Mouse (Mus musculus) hindbrain, postnatal 0 days (tissue): ENCODE data around the gene Ttc7. TPM values are rescaled to one million over a fixed set of nuclear protein-coding genes. Genes with fewer than 3 reads are reported as not detected.

Experiments used
- ATAC-seq: fragments of 200-750 bp; cut with Nextera tagmentation; 2 replicates; pipeline ENCODE4 v1.8.0; 2017; ENCODE audit warnings: mild to moderate bottlenecking, moderate TSS enrichment, moderate library complexity
- DNase-seq: peaks from one replicate; pipeline ENCODE4 v3.0.0-alpha.2; 2015; ENCODE audit warnings: low spot score
- H3K27ac ChIP-seq: fragments of 300-500 bp; sonication (generic); 2 replicates; pipeline ENCODE4 v1.5.1; 2014; ENCODE audit warnings: mild to moderate bottlenecking
- H3K27me3 ChIP-seq: fragments of 300-500 bp; sonication (generic); 2 replicates; pipeline ENCODE4 v1.6.1; 2014; ENCODE audit warnings: low read length, mixed read lengths; ENCODE audit not compliant: insufficient read depth
- H3K36me3 ChIP-seq: fragments of 300-500 bp; sonication (generic); 2 replicates; pipeline ENCODE4 v1.6.1; 2014; ENCODE audit warnings: low read length, mixed read lengths; ENCODE audit not compliant: insufficient read depth
- H3K4me1 ChIP-seq: fragments of 300-500 bp; sonication (generic); 2 replicates; pipeline ENCODE4 v1.6.1; 2014; ENCODE audit warnings: antibody characterized with exemption, low read length, mixed read lengths; ENCODE audit not compliant: insufficient read depth
- H3K4me2 ChIP-seq: fragments of 300-500 bp; sonication (generic); 2 replicates; pipeline ENCODE4 v1.6.1; 2014; ENCODE audit warnings: low read depth, mild to moderate bottlenecking, low read length, moderate library complexity, mixed read lengths
- H3K4me3 ChIP-seq: fragments of 300-500 bp; sonication (generic); 2 replicates; pipeline ENCODE4 v1.5.1; 2014; ENCODE audit warnings: low read length
- H3K9ac ChIP-seq: fragments of 300-500 bp; sonication (generic); replicated peaks from 2 replicates; pipeline ENCODE4 v1.6.1; 2014; ENCODE audit warnings: mild to moderate bottlenecking, low read length, moderate library complexity, mixed read lengths
- H3K9me3 ChIP-seq: fragments of 300-500 bp; sonication (generic); 2 replicates; pipeline ENCODE4 v1.6.1; 2016; ENCODE audit warnings: low read length, mixed read lengths
- CTCF ChIP-seq: IDR thresholded peaks from 2 replicates; pipeline ENCODE4 v1.5.1; 2016; ENCODE audit warnings: antibody characterized with exemption, control low read depth, low read depth
- WGBS: fragments of 180-500 bp; shearing (Covaris S2); extraction: QIAGEN DNeasy Blood & Tissue Kit; methylation state at CpG from one replicate; pipeline ENCODE4 v1.1.7; 2014; 5-methylcytosine and 5-hydroxymethylcytosine counted together
- polyA plus RNA-seq: library from polyadenylated mRNA; unstranded; fragments of >200 nt; fragmentation: Nextera tagmentation; extraction: Ambion mirVana; gene quantifications from 2 replicates; pipeline ENCODE4 v1.2.1, GENCODE M21; 2015
- total RNA-seq: library from RNA; depleted of rRNA; stranded (reverse); fragments of >200 nt; gene quantifications from 2 replicates; pipeline ENCODE4 v1.2.3, GENCODE M21; 2014

Gene Ttc7
- total and polyA plus RNA-seq, 2 experiments from 2014 or later: 10.9 to 13.3 TPM

- Histone ChIP-seq H3K4me2 (no peak overlapping the region), H3K9ac (no peak overlapping the region), H3K4me1 (peaks cover 12% of the 10 kb centered on the region), H3K9me3 (no peaks in the 10 kb centered on the region), H3K27me3 (no peaks in the 10 kb centered on the region), H3K4me3 (no peak overlapping the region), H3K27ac (no peak overlapping the region), H3K36me3 (no peaks in the 10 kb centered on the region)
- no peak for ATAC-seq
- DNase-seq: no peak
- WGBS: 91% methylated on average over 5 of the region's 5 CpGs
- TF ChIP-seq CTCF: no peak
These were observed 73.6 kb downstream of the Ttc7 start for GRCm38 (mm10) chr17:87356261-87356660.

- H3K4me1 ChIP-seq: peaks cover 3% of the 10 kb centered on the region
These were observed 74.8 kb downstream of the Ttc7 start for GRCm38 (mm10) chr17:87357506-87357905.

GRCm38 (mm10) chr17:87361132-87361531 is 78.4 kb downstream of the Ttc7 start:
- no peaks in the 10 kb centered on the region for H3K27me3 ChIP-seq
- no peaks in the 10 kb centered on the region for H3K9me3 ChIP-seq
- no peak overlapping the region for H3K27ac ChIP-seq
- peak; percentile 71 for DNase-seq
- H3K9ac ChIP-seq: no peak overlapping the region
- peak; percentile 51 for ATAC-seq
- no peak overlapping the region for H3K4me3 ChIP-seq
- H3K4me2 ChIP-seq: no peak overlapping the region
- no peaks in the 10 kb centered on the region for H3K36me3 ChIP-seq
- no peaks in the 10 kb centered on the region for H3K4me1 ChIP-seq
- WGBS: 21% methylated on average over 3 of the region's 3 CpGs
- TF ChIP-seq CTCF: no peak

More at GRCm38 (mm10) chr17:87357506-87357905, 74.8 kb downstream of the Ttc7 start:
- H3K4me3 ChIP-seq: no peak overlapping the region
- H3K9me3 ChIP-seq: no peaks in the 10 kb centered on the region
- no peak overlapping the region for H3K27ac ChIP-seq
- H3K27me3 ChIP-seq: no peaks in the 10 kb centered on the region
- ATAC-seq (no peak), DNase-seq (no peak)
- TF ChIP-seq CTCF: no peak
- no peaks in the 10 kb centered on the region for H3K36me3 ChIP-seq
- H3K9ac ChIP-seq: no peak overlapping the region
- no peak overlapping the region for H3K4me2 ChIP-seq
- 85% methylated on average over 9 of the region's 9 CpGs for WGBS

- no peak overlapping the region for H3K27ac ChIP-seq
- no peak for ATAC-seq
- no peak for TF ChIP-seq CTCF
These were observed 81.4 kb downstream of the Ttc7 start for GRCm38 (mm10) chr17:87364108-87364507.

GRCm38 (mm10) chr17:87365268-87365667 is 82.6 kb downstream of the Ttc7 start:
- Histone ChIP-seq H3K27me3 (no peaks in the 10 kb centered on the region), H3K36me3 (no peaks in the 10 kb centered on the region), H3K4me1 (peaks cover 27% of the 10 kb centered on the region), H3K9ac (no peak overlapping the region), H3K9me3 (no peaks in the 10 kb centered on the region), H3K27ac (no peak overlapping the region), H3K4me3 (no peak overlapping the region), H3K4me2 (no peak overlapping the region)
- ATAC-seq: no peak
- no peak for TF ChIP-seq CTCF
- WGBS: 75% methylated on average over 8 of the region's 8 CpGs
- no peak for DNase-seq

More at GRCm38 (mm10) chr17:87364108-87364507, 81.4 kb downstream of the Ttc7 start:
- no peaks in the 10 kb centered on the region for H3K27me3 ChIP-seq
- DNase-seq: no peak
- H3K9me3 ChIP-seq: no peaks in the 10 kb centered on the region
- H3K4me3 ChIP-seq: no peak overlapping the region
- 91% methylated on average over 15 of the region's 15 CpGs for WGBS
- no peaks in the 10 kb centered on the region for H3K36me3 ChIP-seq
- no peak overlapping the region for H3K4me2 ChIP-seq
- H3K9ac ChIP-seq: no peak overlapping the region
- peaks cover 19% of the 10 kb centered on the region for H3K4me1 ChIP-seq

- H3K27me3 ChIP-seq: no peaks in the 10 kb centered on the region
- no peaks in the 10 kb centered on the region for H3K9me3 ChIP-seq
- H3K4me3 ChIP-seq: no peak overlapping the region
- H3K4me2 ChIP-seq: no peak overlapping the region
- no peak for TF ChIP-seq CTCF
- peaks cover 27% of the 10 kb centered on the region for H3K4me1 ChIP-seq
- DNase-seq (no peak), ATAC-seq (no peak)
- WGBS: 28% methylated on average over 2 of the region's 2 CpGs
- no peak overlapping the region for H3K27ac ChIP-seq
- H3K9ac ChIP-seq: no peak overlapping the region
- H3K36me3 ChIP-seq: no peaks in the 10 kb centered on the region
These were observed 83.8 kb downstream of the Ttc7 start for GRCm38 (mm10) chr17:87366520-87366919.

GRCm38 (mm10) chr17:87367228-87367627 is 84.5 kb downstream of the Ttc7 start:
- WGBS: 35% methylated on average over 4 of the region's 4 CpGs
- Histone ChIP-seq H3K4me3 (no peak overlapping the region), H3K9ac (no peak overlapping the region), H3K9me3 (no peaks in the 10 kb centered on the region), H3K4me1 (peaks cover 27% of the 10 kb centered on the region), H3K4me2 (no peak overlapping the region), H3K27ac (no peak overlapping the region; the same call in 1 of the 2 replicates), H3K36me3 (no peaks in the 10 kb centered on the region), H3K27me3 (no peaks in the 10 kb centered on the region)
- ATAC-seq: no peak
- TF ChIP-seq CTCF: no peak
- no peak for DNase-seq
